Mouse (Mus musculus): ENCODE results near the gene Ccdc155. TPM values are rescaled to one million over a fixed set of nuclear protein-coding genes. Genes with fewer than 3 reads are reported as not detected.

Ccdc155 gene
- total RNA-seq, 2 experiments from 2014 or later: 2.4 to 2.9 TPM

DNA sequence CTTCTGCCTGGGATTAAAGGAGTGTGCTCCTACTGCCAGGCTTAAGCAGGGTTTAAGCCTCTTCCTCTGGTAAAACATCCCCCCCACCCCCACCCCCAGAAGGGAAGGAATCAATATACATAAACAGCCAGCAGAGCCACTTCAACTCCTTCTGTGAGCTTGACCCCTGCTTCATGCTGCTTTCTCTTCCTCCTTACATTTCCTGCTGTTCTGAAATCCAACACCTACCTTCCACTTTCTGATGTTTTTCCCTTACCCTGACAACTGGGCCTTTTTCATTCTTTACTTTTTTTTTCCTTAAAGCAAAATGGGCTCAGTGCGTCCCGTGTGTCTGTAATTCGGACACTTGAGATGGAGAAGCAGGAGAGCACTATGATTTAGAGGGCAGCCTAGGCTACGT lies 54.4 kb downstream of the Ccdc155 start:
- DNase-seq (ENCODE audit: extremely low spot score in 1 of 2, low spot score in 1 of 2): no peak

- no peak for DNase-seq (ENCODE audit: extremely low spot score in 1 of 2, low spot score in 1 of 2)
Observed at GRCm38 (mm10) chr7:45149545-45149944, 55.1 kb downstream of the Ccdc155 start.

DNA sequence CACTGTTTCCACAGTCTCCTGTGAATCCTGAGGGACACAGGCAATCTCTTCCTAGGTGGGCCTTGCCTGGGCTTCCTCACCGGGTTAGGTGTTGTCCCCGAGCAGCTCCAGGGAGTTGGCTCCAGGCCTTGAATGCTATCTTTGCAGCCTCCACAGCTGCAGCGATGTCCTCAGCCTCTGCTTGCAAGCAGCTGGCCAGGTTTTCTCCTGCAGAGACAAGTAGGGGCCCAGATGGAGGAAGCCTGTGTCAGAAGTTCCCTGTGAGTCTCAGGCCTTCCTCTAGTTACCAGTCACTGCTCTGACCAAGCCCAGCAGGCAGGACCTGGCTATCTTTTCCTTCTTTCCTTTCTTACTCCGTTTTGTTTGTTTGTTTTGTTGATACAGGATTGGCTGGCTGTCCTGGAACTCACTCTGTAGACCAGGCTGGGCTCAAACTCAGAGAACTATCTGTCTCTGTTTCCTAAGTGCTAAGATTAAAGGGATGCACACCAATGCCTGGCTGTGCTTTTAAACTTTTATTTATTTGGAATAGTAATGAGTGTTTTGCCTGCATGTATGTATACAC lies 56.1 kb downstream of the Ccdc155 start:
- no peak for DNase-seq (ENCODE audit: extremely low spot score in 1 of 2, low spot score in 1 of 2)

DNA sequence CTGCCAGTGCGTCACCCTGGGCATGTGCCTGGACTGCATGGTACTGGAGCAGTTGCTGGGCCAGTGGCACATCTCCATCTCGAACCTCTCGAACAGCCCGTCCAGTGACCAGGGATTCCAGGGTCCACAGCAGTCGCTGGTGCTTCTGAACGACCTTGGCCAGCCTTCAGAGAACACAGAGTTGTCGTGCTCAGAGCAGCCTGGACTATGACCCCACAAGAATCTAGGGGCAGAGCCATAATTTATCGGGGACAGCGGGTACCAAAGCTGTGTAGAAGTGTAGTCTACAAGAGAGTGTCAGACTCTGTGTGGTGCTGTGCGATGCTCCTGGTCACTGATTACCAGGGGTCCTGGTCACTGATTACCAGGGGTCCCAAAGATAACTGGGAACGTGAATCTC lies 56.8 kb downstream of the Ccdc155 start:
- no peak for DNase-seq (ENCODE audit: extremely low spot score in 1 of 2, low spot score in 1 of 2)

DNA sequence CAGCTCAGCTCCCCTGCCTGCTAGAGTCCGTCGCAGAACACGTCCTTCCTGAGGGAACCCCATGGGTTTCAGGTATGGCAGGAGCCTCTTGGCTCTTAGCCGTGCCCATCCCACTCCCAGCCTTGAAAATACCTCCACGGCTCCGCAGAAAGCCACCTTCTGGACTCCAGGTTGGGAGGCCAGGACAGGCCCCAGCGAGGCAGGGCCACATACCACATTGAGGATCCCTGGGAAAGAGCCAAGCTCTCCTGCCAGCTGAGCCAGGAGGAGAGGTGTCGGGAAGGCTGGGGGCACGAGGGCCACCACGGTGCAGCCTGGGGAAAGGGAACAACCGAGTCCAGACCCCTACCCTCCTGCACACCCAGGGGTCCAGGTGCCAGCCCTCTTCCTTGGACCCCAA lies 57.4 kb downstream of the Ccdc155 start:
- no peak for DNase-seq (ENCODE audit: extremely low spot score in 1 of 2, low spot score in 1 of 2)

DNA sequence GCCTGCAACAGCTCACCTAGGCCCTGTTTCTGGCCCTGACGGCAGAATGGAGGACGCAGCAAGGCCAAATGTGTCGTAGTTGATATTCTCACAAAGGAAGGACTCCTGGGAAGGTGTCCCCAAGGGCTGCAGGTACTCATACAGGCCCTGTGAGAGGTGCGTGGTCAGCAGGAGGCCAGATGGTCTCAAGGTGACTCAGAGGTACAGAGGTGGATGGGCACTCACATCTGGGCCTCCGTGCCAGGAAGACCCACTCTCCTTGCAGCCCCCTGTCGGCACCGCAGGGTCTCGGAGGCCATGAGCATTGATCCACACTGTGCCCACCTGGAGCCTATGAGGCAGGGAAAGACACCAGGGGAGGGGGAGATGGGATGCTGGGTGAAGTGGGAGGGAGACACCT lies 59.2 kb downstream of the Ccdc155 start:
- DNase-seq (ENCODE audit: extremely low spot score in 1 of 2, low spot score in 1 of 2): no peak

DNA sequence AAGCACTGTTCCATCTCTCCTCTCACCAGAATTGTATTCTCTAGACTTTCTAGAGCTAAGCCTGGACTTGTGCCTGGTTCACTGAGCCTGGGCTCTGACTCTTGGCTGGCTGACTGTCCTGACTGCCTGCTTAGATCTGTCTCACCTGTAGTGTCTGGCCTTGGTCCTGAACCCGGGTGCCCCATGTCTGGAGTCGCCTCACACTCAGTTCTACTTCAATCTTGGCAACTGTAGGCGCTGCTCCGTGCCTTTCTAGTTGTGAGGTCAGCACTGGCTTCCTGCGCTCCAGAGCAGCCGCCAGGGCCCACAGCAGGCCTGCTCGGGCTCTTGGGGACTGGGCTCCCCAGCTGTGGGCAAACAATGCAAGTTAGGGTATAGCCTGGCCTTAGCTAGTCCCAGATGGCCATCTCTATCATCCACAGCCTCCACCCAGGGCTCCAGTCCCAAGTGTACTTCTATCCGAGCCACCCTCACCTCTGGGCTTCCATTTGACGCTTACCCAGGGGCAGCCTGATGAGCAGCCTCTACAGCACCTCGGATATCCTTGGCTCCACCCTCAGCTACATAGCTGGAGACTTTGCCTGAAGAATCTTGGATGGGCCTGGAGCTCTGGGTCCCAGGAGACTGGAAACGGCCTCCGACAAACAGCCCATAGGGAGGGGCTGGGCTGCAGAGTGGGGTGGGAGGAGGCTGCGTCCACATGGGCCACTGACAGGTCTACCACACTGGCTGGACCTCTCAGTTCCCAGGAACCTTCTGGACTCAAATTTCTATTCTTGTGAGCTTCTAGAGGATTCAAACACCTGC lies 60.1 kb downstream of the Ccdc155 start:
- no peak for DNase-seq (ENCODE audit: extremely low spot score in 1 of 2, low spot score in 1 of 2)

GRCm38 (mm10) chr7:45141914-45142313 lies 62.8 kb downstream of the Ccdc155 start:
- no peak for DNase-seq (ENCODE audit: extremely low spot score in 1 of 2, low spot score in 1 of 2)

DNA sequence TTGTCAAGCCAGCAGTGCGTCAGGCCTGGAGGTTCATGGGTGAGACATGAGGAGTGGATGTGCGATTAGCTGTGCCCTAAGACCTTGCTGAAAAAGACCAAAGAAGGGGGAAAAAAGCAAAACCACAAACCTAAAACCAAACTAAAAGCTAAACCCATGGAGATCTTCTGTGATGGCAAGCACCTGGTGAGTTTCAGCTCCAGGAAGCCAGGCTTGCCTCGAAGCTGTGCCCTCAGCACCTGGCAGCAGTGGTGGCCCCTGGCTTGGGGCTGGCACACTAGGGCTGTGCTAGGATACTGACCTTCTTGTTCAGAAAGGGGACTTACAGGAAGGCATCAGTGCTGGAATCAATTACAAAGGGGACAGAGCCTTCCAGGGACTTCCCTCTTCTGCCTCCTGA lies 63.4 kb downstream of the Ccdc155 start:
- DNase-seq (ENCODE audit: extremely low spot score in 1 of 2, low spot score in 1 of 2): no peak

- DNase-seq (ENCODE audit: extremely low spot score in 1 of 2, low spot score in 1 of 2): no peak
Observed at GRCm38 (mm10) chr7:45139904-45140723, 64.6 kb downstream of the Ccdc155 start.

DNA sequence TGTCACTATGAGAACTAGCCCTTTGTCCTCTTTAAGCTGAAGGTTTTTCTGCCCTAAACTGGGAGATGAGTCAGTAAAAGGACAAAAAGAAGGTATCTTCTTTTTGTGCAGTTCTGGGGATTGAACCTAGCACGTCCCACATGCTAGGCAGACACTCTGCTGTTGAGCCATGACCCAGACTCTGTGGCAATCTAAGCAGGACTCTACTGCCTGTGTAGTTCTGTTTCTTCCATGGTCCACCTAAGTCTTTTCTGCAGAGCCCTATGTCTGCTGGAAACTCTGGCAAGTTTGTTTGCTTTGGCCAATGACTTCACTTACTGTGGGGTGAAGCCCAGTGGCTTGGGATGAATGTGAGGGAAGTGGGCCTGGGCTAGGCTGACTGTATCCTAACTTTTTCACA lies 66.3 kb downstream of the Ccdc155 start:
- DNase-seq (ENCODE audit: extremely low spot score in 1 of 2, low spot score in 1 of 2): no peak

DNA sequence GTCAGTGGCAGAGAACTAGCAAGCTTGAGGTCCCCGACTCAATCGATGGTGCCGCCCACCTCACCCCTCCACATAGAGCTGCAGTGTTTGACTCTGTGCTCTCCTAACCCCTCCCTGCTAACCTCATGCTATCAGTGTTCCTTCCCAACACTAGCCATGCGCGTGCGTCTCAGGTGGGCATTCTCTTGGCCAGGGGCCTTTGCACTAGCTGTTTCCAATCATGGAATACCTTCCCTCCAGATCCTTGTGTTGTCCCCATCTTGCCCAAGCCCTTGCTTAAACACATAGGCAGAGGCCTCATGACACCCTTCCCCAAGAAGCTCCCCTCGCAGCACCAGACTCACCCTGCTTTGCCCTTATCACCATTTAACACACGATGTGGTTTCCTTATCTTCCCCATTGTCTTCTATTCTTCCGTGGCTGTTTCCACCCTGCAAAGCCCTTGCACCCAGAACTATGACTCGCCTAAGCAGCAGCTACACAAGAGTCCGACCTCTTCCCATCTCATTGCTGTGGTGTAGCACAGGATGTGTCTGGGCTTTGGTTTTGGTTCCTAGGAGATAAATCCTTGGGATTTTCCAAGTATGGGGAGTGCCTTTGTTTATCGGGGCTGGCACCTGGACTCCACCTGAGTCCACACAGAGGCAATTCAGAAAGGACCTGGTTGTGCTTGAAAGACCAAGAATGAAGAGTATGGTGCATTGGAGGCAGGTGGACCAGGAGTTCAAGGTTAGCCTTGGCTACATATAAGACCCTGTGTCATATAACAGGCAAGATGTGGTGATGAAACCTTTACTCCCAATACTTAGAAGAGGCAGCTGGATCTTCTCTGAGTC lies 67.3 kb downstream of the Ccdc155 start:
- no peak for DNase-seq (ENCODE audit: extremely low spot score in 1 of 2, low spot score in 1 of 2)

- DNase-seq (ENCODE audit: extremely low spot score in 1 of 2, low spot score in 1 of 2): peak; percentile 77 to 91
Observed at GRCm38 (mm10) chr7:45135993-45136567, 68.6 kb downstream of the Ccdc155 start, which contains the start of the genes Gm45713 and Flt3l. Gene Gm45713, minus strand, starts transcription at chr7:45136231. Gene Flt3l, minus strand, starts transcription at chr7:45136432.

DNA sequence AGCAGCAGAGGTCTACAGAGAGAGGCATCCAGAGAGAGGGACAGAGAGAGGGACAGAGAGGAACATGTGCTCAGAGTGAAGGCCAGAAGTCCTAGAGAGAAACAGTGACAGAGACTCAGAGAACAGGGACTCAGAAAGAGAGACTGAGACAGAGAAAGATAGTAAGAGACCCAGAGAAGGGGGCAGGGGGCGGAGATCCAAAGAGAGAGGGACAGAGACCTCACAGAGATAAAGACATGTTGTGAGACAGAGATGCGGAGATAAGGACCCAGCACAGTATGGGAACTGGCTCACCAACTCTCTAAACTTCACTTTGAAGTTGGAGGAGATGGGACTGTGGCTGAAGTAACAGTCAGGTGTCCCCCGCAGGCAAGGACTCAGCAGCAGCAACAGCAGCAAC lies 69.3 kb downstream of the Ccdc155 start:
- DNase-seq (ENCODE audit: extremely low spot score in 1 of 2, low spot score in 1 of 2): no peak

DNA sequence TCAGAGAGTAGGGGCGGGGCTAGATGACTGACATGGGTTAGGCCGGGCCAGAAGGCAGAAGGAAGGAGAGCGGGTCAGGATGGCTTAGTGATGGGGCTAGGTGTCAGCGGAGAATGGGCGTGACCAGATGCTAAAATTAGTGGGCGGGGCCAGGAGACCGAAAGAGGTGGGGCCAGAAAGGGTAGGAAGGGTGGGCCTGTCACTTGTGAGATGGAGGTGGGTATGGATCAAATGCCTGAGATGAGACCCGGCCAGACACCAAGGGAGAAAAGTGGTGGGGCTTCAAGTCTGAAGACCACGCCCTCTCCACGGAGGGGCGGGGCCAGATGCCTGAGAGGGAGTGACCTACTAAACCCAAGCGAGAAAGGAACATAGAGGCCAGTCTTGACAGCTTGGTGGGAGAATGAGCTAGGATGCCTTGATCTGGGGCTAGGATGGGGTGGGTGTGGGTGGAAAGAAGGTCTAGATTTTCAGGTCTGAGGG lies 70.1 kb downstream of the Ccdc155 start:
- no peak for DNase-seq (ENCODE audit: extremely low spot score in 1 of 2, low spot score in 1 of 2)

Small RNA genes within 50 kb of the gene (microRNA-seq; reads per million reads assigned to microRNA genes)
- 3.2 to 4.2 reads per million in 2 experiments for gene Mir7055

Other genes with a start within 250 kb of the Ccdc155 start
- 100 to 1,000 TPM; 117 to 128 TPM for gene Cpt1c, start 230.0 kb downstream of the Ccdc155 start, total RNA-seq (2021)
- 100 to 1,000 TPM; 161 to 174 TPM for gene Prmt1, start 218.3 kb downstream of the Ccdc155 start, total RNA-seq (2021)
- 10 to 100 TPM; 39.5 to 40.1 TPM for gene Irf3, start 207.2 kb downstream of the Ccdc155 start, total RNA-seq (2021)
- gene Bcl2l12, start 206.2 kb downstream of the Ccdc155 start, total RNA-seq (2021): 1 to 10 TPM; 1.9 to 3.4 TPM
- 100 to 1,000 TPM; 151 to 156 TPM for gene Scaf1, start 188.5 kb downstream of the Ccdc155 start, total RNA-seq (2021)
- 10 to 100 TPM; 11.7 to 12.3 TPM for gene Rras, start 186.9 kb downstream of the Ccdc155 start, total RNA-seq (2021)
- gene Prr12, start 152.0 kb downstream of the Ccdc155 start, total RNA-seq (2021): 10 to 100 TPM; 67.9 to 81.7 TPM
- gene Nosip, start 142.5 kb downstream of the Ccdc155 start, total RNA-seq (2021): 10 to 100 TPM; 49.8 to 59.4 TPM
- gene Prrg2, start 142.2 kb downstream of the Ccdc155 start, total RNA-seq (2021): 1 to 10 TPM; 5.6 to 6.6 TPM
- gene Rcn3, start 112.7 kb downstream of the Ccdc155 start, total RNA-seq (2021): 1 to 10 TPM; 9.6 to 9.7 TPM
- gene Fcgrt, start 101.0 kb downstream of the Ccdc155 start, total RNA-seq (2021): 10 to 100 TPM; 18.1 to 21.0 TPM
- gene Rps11, start 80.5 kb downstream of the Ccdc155 start, total RNA-seq (2021): 100 to 1,000 TPM; 418 to 465 TPM
- gene Rpl13a, start 76.1 kb downstream of the Ccdc155 start, total RNA-seq (2021): 100 to 1,000 TPM; 765 to 826 TPM
- not detected for gene Gm45713, start 68.7 kb downstream of the Ccdc155 start, total RNA-seq (2021)
- gene Flt3l, start 68.5 kb downstream of the Ccdc155 start, total RNA-seq (2021): 1 to 10 TPM; 4.5 to 8.2 TPM
- gene Pih1d1, start 50.6 kb downstream of the Ccdc155 start, total RNA-seq (2021): 10 to 100 TPM; 43.2 to 47.0 TPM
- 10 to 100 TPM; 10.9 to 13.6 TPM for gene Aldh16a1, start 50.3 kb downstream of the Ccdc155 start, total RNA-seq (2021)
- gene Slc17a7, start 40.9 kb downstream of the Ccdc155 start, total RNA-seq (2021): 1,000 to 10,000 TPM; 1,494 to 1,551 TPM
- gene Gfy, start 25.3 kb downstream of the Ccdc155 start, total RNA-seq (2021): under 1 TPM in 1 of 2 experiments, not detected in 1; 0.26 TPM
- not detected for gene Pth2, start 23.9 kb downstream of the Ccdc155 start, total RNA-seq (2021)
- 1 to 10 TPM; 1.2 to 2.4 TPM for gene Dkkl1, start 7.3 kb upstream of the Ccdc155 start, total RNA-seq (2021)
- gene Tead2, start 10.9 kb upstream of the Ccdc155 start, total RNA-seq (2021): 1 to 10 TPM; 4.7 to 5.5 TPM
- 1 to 10 TPM; 3.1 to 5.7 TPM for gene Cd37, start 34.2 kb upstream of the Ccdc155 start, total RNA-seq (2021)
- 1 to 10 TPM; 1.6 to 2.2 TPM for gene Slc6a16, start 36.2 kb upstream of the Ccdc155 start, total RNA-seq (2021)
- not detected for gene Slc6a21, start 72.6 kb upstream of the Ccdc155 start, total RNA-seq (2021)
- 10 to 100 TPM; 14.1 to 18.5 TPM for gene Trpm4, start 128.9 kb upstream of the Ccdc155 start, total RNA-seq (2021)
- gene Hrc, start 130.4 kb upstream of the Ccdc155 start, total RNA-seq (2021): under 1 TPM in 1 of 2 experiments, not detected in 1; 0.17 TPM
- 100 to 1,000 TPM; 129 to 134 TPM for gene Ppfia3, start 162.1 kb upstream of the Ccdc155 start, total RNA-seq (2021)
- gene Lin7b, start 165.7 kb upstream of the Ccdc155 start, total RNA-seq (2021): 100 to 1,000 TPM; 151 to 155 TPM
- 100 to 1,000 TPM; 288 to 443 TPM for gene Snrnp70, start 190.8 kb upstream of the Ccdc155 start, total RNA-seq (2021)
- not detected for gene Kcna7, start 200.8 kb upstream of the Ccdc155 start, total RNA-seq (2021)
- gene Ntf5, start 208.8 kb upstream of the Ccdc155 start, total RNA-seq (2021): under 1 TPM in 1 of 2 experiments, not detected in 1; 0.22 TPM
- under 1 TPM in 1 of 2 experiments, not detected in 1; 0.57 TPM for gene Lhb, start 215.9 kb upstream of the Ccdc155 start, total RNA-seq (2021)
- gene Gys1, start 230.0 kb upstream of the Ccdc155 start, total RNA-seq (2021): 10 to 100 TPM; 13.9 to 16.5 TPM
- 10 to 100 TPM; 34.3 to 40.6 TPM for gene Ruvbl2, start 233.2 kb upstream of the Ccdc155 start, total RNA-seq (2021)